Mouse (Mus musculus): ENCODE measurements at regions not wholly inside any gene's neighbourhood (a gene's known extent, or its start where the extent isn't known, plus 50 kb on each side); places are given as distances from the start of the nearest gene placed in this dataset.

- DNase-seq: no peak
Observed at GRCm38 (mm10) chr5:50820674-50821073, 746.9 kb downstream of the Ppargc1a start.

- no peak for DNase-seq
Observed at GRCm38 (mm10) chr5:50819959-50820358, 747.6 kb downstream of the Ppargc1a start.

GRCm38 (mm10) chr5:50795310-50795709, 736.5 kb upstream of the Adgra3 start:
- no peak for DNase-seq

GRCm38 (mm10) chr5:50794453-50795169, 735.8 kb upstream of the Adgra3 start:
- DNase-seq: no peak

- DNase-seq: no peak
Observed at GRCm38 (mm10) chr5:50793558-50793957, 734.8 kb upstream of the Adgra3 start.

- no peak for DNase-seq
Observed at GRCm38 (mm10) chr5:50785273-50785672, 726.5 kb upstream of the Adgra3 start.

GRCm38 (mm10) chr5:50779138-50779537, 720.3 kb upstream of the Adgra3 start:
- DNase-seq: peak; percentile 4

- no peak for DNase-seq
Observed at GRCm38 (mm10) chr5:50778221-50778620, 719.4 kb upstream of the Adgra3 start.

GRCm38 (mm10) chr5:50762261-50762660, 703.5 kb upstream of the Adgra3 start:
- no peak for DNase-seq

- DNase-seq: no peak
Observed at GRCm38 (mm10) chr5:50760386-50760785, 701.6 kb upstream of the Adgra3 start.

GRCm38 (mm10) chr5:50752766-50753165, 694.0 kb upstream of the Adgra3 start:
- peak; percentile 48 for DNase-seq

- no peak for DNase-seq
Observed at GRCm38 (mm10) chr5:50751358-50751757, 692.6 kb upstream of the Adgra3 start.

- no peak for DNase-seq
Observed at GRCm38 (mm10) chr5:50743030-50743429, 684.2 kb upstream of the Adgra3 start.

- no peak for DNase-seq
Observed at GRCm38 (mm10) chr5:50733711-50734110, 674.9 kb upstream of the Adgra3 start.

GRCm38 (mm10) chr5:50728337-50729003, 669.7 kb upstream of the Adgra3 start:
- no peak for DNase-seq

GRCm38 (mm10) chr5:50706945-50707663, 648.3 kb upstream of the Adgra3 start:
- DNase-seq: no peak

GRCm38 (mm10) chr5:50698084-50698483, 639.3 kb upstream of the Adgra3 start:
- DNase-seq: no peak

GRCm38 (mm10) chr5:50697588-50697987, 638.8 kb upstream of the Adgra3 start:
- no peak for DNase-seq

GRCm38 (mm10) chr5:50688362-50688761, 629.6 kb upstream of the Adgra3 start:
- DNase-seq: no peak

GRCm38 (mm10) chr5:50683966-50684365, 625.2 kb upstream of the Adgra3 start:
- DNase-seq: no peak

- DNase-seq: no peak
Observed at GRCm38 (mm10) chr5:50636539-50636938, 577.7 kb upstream of the Adgra3 start.

- DNase-seq: no peak
Observed at GRCm38 (mm10) chr5:50626648-50627047, 567.8 kb upstream of the Adgra3 start.

- DNase-seq: no peak
Observed at GRCm38 (mm10) chr5:50624206-50624605, 565.4 kb upstream of the Adgra3 start.

All from heart, postnatal 4 days (tissue).